Mouse (Mus musculus): ENCODE results near the gene Rai14.

Rai14 gene

DNA sequence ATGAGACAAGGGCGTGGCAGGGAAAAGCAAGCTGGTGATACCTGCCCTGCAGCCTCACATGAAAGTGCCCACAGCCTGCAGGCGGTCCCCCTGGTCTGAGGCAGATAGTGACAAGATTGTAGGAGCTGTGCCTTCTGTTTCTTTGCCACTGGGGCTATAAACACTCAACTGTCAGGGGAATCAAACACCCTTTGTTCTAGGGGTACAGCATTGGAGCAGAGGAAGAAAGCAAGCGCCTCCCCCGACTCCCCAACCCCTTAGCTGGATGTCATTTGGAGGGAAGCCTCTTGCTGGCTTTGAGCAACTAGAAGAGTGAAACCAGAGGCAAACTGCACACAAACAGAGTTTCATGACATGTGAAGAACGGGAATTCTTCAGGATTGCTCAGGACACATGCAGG lies 8.7 kb downstream of the Rai14 start:
- in situ Hi-C loops (cut with MboI; ENCODE audit: low pct_unique_long_range_greater_than_20kb in 1 of 2, low sequenced_read_pairs in 2 of 2, unreplicated experiment in 1 of 2), result loop anchor here in 1 of 2 experiments (25.0 kb wide), 1 partner anchor 218 kb away; the partner anchor contains the start of genes Brix1 and Rad1

DNA sequence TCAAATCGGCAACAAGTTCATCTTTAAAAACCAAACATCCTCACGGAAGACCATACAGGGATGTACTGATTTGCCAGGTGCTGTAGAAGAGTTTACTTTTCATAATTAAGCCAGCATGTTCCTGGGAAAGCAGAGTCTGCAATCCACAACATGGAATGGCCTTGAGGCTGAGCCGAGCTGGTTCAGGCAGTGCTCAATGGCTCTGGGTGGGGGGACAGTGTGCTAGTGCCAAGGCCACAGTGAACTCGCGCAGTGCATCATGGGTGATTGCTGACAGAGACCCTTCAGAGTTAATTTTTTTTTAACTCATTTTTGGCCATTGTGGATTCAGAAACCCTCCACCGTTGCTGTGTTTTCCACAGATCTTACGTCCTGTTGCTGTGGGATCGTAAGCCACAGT lies 10.1 kb downstream of the Rai14 start:
- in situ Hi-C loops (cut with MboI; ENCODE audit: low pct_unique_long_range_greater_than_20kb in 1 of 2, low sequenced_read_pairs in 2 of 2, unreplicated experiment in 1 of 2), result loop anchor here in 1 of 2 experiments (25.0 kb wide), 1 partner anchor 217 kb away; the partner anchor contains the start of genes Brix1 and Rad1

DNA sequence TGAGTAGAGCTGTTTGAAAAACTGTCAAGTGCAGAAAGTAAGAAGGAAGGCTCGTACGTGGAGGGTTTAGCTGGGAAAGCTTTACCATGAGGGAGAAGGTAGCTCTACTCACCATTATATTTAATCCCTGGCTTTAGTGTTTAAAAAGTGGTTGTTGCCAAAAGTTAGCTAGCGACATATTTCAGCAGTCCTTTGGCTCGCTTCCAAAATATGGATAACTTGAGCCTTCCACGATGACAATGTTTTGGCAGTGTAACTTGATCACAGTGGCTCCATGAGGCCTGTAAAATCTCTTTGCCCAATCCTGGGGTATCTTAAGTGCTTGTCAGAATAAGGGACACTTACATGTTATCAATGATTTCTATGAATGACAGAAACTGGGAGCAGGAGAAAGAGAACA lies 12.9 kb downstream of the Rai14 start:
- in situ Hi-C loops (cut with MboI; ENCODE audit: low pct_unique_long_range_greater_than_20kb in 1 of 2, low sequenced_read_pairs in 2 of 2, unreplicated experiment in 1 of 2), result loop anchor here in 1 of 2 experiments (25.0 kb wide), 1 partner anchor 214 kb away; the partner anchor contains the start of genes Brix1 and Rad1

GRCm38 (mm10) chr15:10700891-10701466 lies 13.4 kb downstream of the Rai14 start:
- in situ Hi-C loops (cut with MboI; ENCODE audit: low pct_unique_long_range_greater_than_20kb in 1 of 2, low sequenced_read_pairs in 2 of 2, unreplicated experiment in 1 of 2), result loop anchor here in 1 of 2 experiments (25.0 kb wide), 1 partner anchor 214 kb away; the partner anchor contains the start of genes Brix1 and Rad1

GRCm38 (mm10) chr15:10696478-10697234 lies 17.8 kb downstream of the Rai14 start:
- in situ Hi-C loops (cut with MboI; ENCODE audit: low pct_unique_long_range_greater_than_20kb in 1 of 2, low sequenced_read_pairs in 2 of 2, unreplicated experiment in 1 of 2), result no loop called here

DNA sequence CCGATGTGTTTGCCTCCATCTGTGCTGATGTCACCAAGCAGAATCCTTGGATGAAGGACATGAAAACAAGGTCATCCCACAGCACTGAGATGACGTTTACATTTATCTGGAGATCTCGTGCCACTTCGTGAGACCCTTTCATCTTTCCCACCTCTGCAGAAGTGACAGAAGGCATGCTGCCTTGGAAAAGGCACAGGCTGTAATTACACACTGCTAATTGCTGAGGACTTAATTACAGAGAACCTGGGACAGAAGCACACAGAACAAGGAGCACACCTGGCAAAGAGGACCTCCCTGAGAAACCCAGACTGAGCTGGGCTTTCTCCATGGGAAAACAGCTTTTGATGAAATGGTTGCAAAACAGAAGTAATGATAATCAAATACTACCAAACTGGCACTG lies 21.8 kb downstream of the Rai14 start:
- in situ Hi-C loops (cut with MboI; ENCODE audit: low pct_unique_long_range_greater_than_20kb in 1 of 2, low sequenced_read_pairs in 2 of 2, unreplicated experiment in 1 of 2), result no loop called here

GRCm38 (mm10) chr15:10691481-10691880 lies 22.9 kb downstream of the Rai14 start:
- in situ Hi-C loops (cut with MboI; ENCODE audit: low pct_unique_long_range_greater_than_20kb in 1 of 2, low sequenced_read_pairs in 2 of 2, unreplicated experiment in 1 of 2), result no loop called here

DNA sequence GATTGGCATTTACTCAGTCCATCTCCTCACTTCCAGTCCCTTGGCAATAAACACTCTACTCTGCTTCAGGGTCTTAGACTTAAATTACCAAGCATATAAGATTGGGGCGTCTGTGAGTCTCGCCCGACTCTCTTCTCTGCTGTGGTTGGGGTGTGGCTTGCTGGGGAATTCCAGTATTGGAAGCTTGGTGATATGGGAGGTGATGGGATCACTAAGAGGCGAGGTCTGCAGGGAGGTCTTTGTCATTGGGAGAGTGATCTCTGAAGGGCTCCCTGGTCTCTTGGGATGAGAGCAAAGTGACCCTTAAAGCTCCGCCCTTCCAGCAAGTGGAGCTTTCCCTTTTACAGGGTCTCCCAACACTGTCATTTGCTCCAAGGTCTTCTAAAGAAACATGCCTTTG lies 23.5 kb downstream of the Rai14 start:
- in situ Hi-C loops (cut with MboI; ENCODE audit: low pct_unique_long_range_greater_than_20kb in 1 of 2, low sequenced_read_pairs in 2 of 2, unreplicated experiment in 1 of 2), result no loop called here

- in situ Hi-C loops (cut with MboI; ENCODE audit: low pct_unique_long_range_greater_than_20kb in 1 of 2, low sequenced_read_pairs in 2 of 2, unreplicated experiment in 1 of 2), result no loop called here
These were observed 24.2 kb downstream of the Rai14 start for GRCm38 (mm10) chr15:10690219-10690618.

GRCm38 (mm10) chr15:10689304-10689703 lies 25.1 kb downstream of the Rai14 start:
- in situ Hi-C loops (cut with MboI; ENCODE audit: low pct_unique_long_range_greater_than_20kb in 1 of 2, low sequenced_read_pairs in 2 of 2, unreplicated experiment in 1 of 2), result no loop called here

GRCm38 (mm10) chr15:10688686-10689085 lies 25.7 kb downstream of the Rai14 start:
- in situ Hi-C loops (cut with MboI; ENCODE audit: low pct_unique_long_range_greater_than_20kb in 1 of 2, low sequenced_read_pairs in 2 of 2, unreplicated experiment in 1 of 2), result no loop called here

GRCm38 (mm10) chr15:10687365-10687764 lies 27.1 kb downstream of the Rai14 start:
- in situ Hi-C loops (cut with MboI; ENCODE audit: low pct_unique_long_range_greater_than_20kb in 1 of 2, low sequenced_read_pairs in 2 of 2, unreplicated experiment in 1 of 2), result no loop called here

DNA sequence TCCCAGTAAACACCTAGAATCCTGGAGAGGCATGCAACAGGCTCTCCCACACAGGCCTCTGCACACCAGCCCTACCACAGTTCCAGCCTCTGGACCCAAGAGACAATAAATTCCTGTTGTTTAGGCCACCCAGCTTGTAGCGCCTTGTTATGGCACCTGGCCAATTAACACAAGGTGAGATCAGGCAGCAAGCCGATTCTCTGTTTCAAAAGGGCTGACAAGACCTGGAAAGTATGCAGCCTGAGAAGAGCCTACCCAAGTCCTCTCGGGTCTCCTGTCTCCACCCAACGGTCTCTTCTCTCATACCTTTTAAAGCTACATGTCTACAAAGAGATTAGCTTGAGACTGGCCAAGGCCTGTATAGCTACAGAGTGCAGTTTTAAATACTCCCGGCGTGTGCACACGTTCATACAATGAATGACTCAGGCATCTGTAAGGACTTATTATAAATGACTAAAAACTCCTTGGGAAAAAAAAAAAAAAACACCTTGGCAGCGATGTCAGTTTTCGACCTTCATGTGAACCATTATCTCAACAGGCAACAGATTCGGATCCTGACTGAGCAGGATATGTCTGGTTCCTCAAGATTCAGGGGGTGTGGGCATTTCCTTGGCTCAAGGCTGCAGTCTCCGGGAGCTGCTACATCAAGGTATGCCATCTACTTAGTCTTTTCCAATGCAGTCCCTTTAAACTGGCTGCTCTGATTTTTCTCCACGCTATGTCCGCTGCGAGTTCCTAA lies 28.6 kb downstream of the Rai14 start:
- in situ Hi-C loops (cut with MboI; ENCODE audit: low pct_unique_long_range_greater_than_20kb in 1 of 2, low sequenced_read_pairs in 2 of 2, unreplicated experiment in 1 of 2), result no loop called here

GRCm38 (mm10) chr15:10683687-10684203 lies 30.7 kb downstream of the Rai14 start:
- in situ Hi-C loops (cut with MboI; ENCODE audit: low pct_unique_long_range_greater_than_20kb in 1 of 2, low sequenced_read_pairs in 2 of 2, unreplicated experiment in 1 of 2), result no loop called here

- in situ Hi-C loops (cut with MboI; ENCODE audit: low pct_unique_long_range_greater_than_20kb in 1 of 2, low sequenced_read_pairs in 2 of 2, unreplicated experiment in 1 of 2), result no loop called here
These were observed 33.9 kb downstream of the Rai14 start for GRCm38 (mm10) chr15:10680514-10680913.

- in situ Hi-C loops (cut with MboI; ENCODE audit: low pct_unique_long_range_greater_than_20kb in 1 of 2, low sequenced_read_pairs in 2 of 2, unreplicated experiment in 1 of 2), result no loop called here
These were observed 34.9 kb downstream of the Rai14 start for GRCm38 (mm10) chr15:10679571-10679970.

- in situ Hi-C loops (cut with MboI; ENCODE audit: low pct_unique_long_range_greater_than_20kb in 1 of 2, low sequenced_read_pairs in 2 of 2, unreplicated experiment in 1 of 2), result no loop called here
These were observed 38.6 kb downstream of the Rai14 start for GRCm38 (mm10) chr15:10675801-10676200.

DNA sequence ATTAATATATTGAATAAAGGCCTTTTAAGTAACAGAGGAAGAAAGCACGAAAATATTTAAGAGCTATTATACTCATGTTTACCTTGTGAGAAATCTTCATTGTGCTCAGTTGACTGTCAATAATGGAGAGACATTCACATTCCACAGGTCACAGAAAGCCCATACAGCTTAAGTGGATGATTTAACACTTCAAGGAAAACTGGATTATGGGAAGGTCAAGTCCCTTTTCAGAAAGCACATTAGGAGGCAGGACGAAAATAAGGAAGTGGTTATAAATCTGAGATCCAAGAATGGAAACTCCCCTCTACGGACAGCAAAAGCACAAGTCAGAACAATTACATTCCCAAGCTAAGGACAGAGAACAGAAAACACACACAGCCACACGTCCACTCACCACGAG lies 41.5 kb downstream of the Rai14 start:
- in situ Hi-C loops (cut with MboI; ENCODE audit: low pct_unique_long_range_greater_than_20kb in 1 of 2, low sequenced_read_pairs in 2 of 2, unreplicated experiment in 1 of 2), result no loop called here

DNA sequence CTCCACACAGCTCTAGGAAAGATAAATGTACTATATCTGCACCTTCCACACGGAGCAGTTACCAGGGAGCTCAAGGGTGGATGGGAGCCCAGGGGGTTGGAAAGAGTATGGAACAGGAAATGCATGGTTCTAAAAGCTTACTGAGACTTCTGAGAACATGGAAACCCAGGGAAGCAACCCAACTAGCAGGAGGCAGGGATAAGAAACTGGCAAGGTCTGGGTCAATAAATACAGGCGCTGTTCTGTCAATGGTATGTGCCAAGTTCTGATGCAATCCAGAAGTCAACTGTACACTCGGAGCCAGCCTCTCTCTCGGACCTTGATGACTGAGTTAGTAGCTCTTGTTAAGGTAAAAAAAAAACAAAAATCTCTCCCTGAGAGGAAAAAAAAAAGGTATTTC lies 42.6 kb downstream of the Rai14 start:
- in situ Hi-C loops (cut with MboI; ENCODE audit: low pct_unique_long_range_greater_than_20kb in 1 of 2, low sequenced_read_pairs in 2 of 2, unreplicated experiment in 1 of 2), result no loop called here
